Mouse (Mus musculus): ENCODE data around the gene Olfr1385. TPM values are rescaled to one million over a fixed set of nuclear protein-coding genes. Genes with fewer than 3 reads are reported as not detected.

The Olfr1385 gene
- polyA plus RNA-seq (2014; fragmentation: Illumina TruSeq; extraction: RNeasy Lipid Tissue Mini Kit (QIAGEN cat#74804); ENCODE audit: low read depth, low replicate concordance): not detected

GRCm38 (mm10) chr11:49488770-49489169 lies at the start of gene Olfr1385:
TSS of gene Olfr1385 (plus strand) at chr11:49489070.

GRCm38 (mm10) chr11:49455043-49455442 lies 33.8 kb upstream of the Olfr1385 start, which contains the start of gene Olfr1387:
TSS of gene Olfr1387 (plus strand) at chr11:49455343.

GRCm38 (mm10) chr11:49464746-49465145 lies 24.1 kb upstream of the Olfr1385 start, which contains the start of gene Olfr1386:
TSS of gene Olfr1386 (plus strand) at chr11:49465046.

GRCm38 (mm10) chr11:49519348-49519747 lies 30.5 kb downstream of the Olfr1385 start, which contains the start of gene Olfr1383:
TSS of gene Olfr1383 (plus strand) at chr11:49519648.

GRCm38 (mm10) chr11:49527947-49528346 lies 39.1 kb downstream of the Olfr1385 start, which contains the start of gene Olfr1382:
TSS of gene Olfr1382 (plus strand) at chr11:49528247.

GRCm38 (mm10) chr11:49543149-49543548 lies 54.3 kb downstream of the Olfr1385 start, which contains the start of gene Olfr1381:
TSS of gene Olfr1381 (plus strand) at chr11:49543449.

Other genes with a start within 250 kb of the Olfr1385 start
- 5.2 TPM for gene Mgat1, start 244.9 kb upstream of the Olfr1385 start, polyA plus RNA-seq (2014; fragmentation: Illumina TruSeq; extraction: RNeasy Lipid Tissue Mini Kit (QIAGEN cat#74804); ENCODE audit: low read depth, low replicate concordance)
- gene Olfr1393, start 210.8 kb upstream of the Olfr1385 start, polyA plus RNA-seq (2014; fragmentation: Illumina TruSeq; extraction: RNeasy Lipid Tissue Mini Kit (QIAGEN cat#74804); ENCODE audit: low read depth, low replicate concordance): 2.3 TPM
- gene Olfr1392, start 203.8 kb upstream of the Olfr1385 start, polyA plus RNA-seq (2014; fragmentation: Illumina TruSeq; extraction: RNeasy Lipid Tissue Mini Kit (QIAGEN cat#74804); ENCODE audit: low read depth, low replicate concordance): 1.9 TPM
- gene Olfr10, start 184.3 kb upstream of the Olfr1385 start, polyA plus RNA-seq (2014; fragmentation: Illumina TruSeq; extraction: RNeasy Lipid Tissue Mini Kit (QIAGEN cat#74804); ENCODE audit: low read depth, low replicate concordance): not detected
- not detected for gene Olfr1391, start 166.3 kb upstream of the Olfr1385 start, polyA plus RNA-seq (2014; fragmentation: Illumina TruSeq; extraction: RNeasy Lipid Tissue Mini Kit (QIAGEN cat#74804); ENCODE audit: low read depth, low replicate concordance)
- gene Olfr1390, start 153.9 kb upstream of the Olfr1385 start, polyA plus RNA-seq (2014; fragmentation: Illumina TruSeq; extraction: RNeasy Lipid Tissue Mini Kit (QIAGEN cat#74804); ENCODE audit: low read depth, low replicate concordance): not detected
- 0.50 TPM for gene Olfr1389, start 66.0 kb upstream of the Olfr1385 start, polyA plus RNA-seq (2014; fragmentation: Illumina TruSeq; extraction: RNeasy Lipid Tissue Mini Kit (QIAGEN cat#74804); ENCODE audit: low read depth, low replicate concordance)
- 0.14 TPM for gene Olfr1388, start 52.4 kb upstream of the Olfr1385 start, polyA plus RNA-seq (2014; fragmentation: Illumina TruSeq; extraction: RNeasy Lipid Tissue Mini Kit (QIAGEN cat#74804); ENCODE audit: low read depth, low replicate concordance)
- gene Olfr1387, start 33.7 kb upstream of the Olfr1385 start, polyA plus RNA-seq (2014; fragmentation: Illumina TruSeq; extraction: RNeasy Lipid Tissue Mini Kit (QIAGEN cat#74804); ENCODE audit: low read depth, low replicate concordance): not detected
- not detected for gene Olfr1386, start 24.0 kb upstream of the Olfr1385 start, polyA plus RNA-seq (2014; fragmentation: Illumina TruSeq; extraction: RNeasy Lipid Tissue Mini Kit (QIAGEN cat#74804); ENCODE audit: low read depth, low replicate concordance)
- not detected for gene Olfr1384, start 17.7 kb downstream of the Olfr1385 start, polyA plus RNA-seq (2014; fragmentation: Illumina TruSeq; extraction: RNeasy Lipid Tissue Mini Kit (QIAGEN cat#74804); ENCODE audit: low read depth, low replicate concordance)
- not detected for gene Olfr1383, start 30.6 kb downstream of the Olfr1385 start, polyA plus RNA-seq (2014; fragmentation: Illumina TruSeq; extraction: RNeasy Lipid Tissue Mini Kit (QIAGEN cat#74804); ENCODE audit: low read depth, low replicate concordance)
- gene Olfr1382, start 39.2 kb downstream of the Olfr1385 start, polyA plus RNA-seq (2014; fragmentation: Illumina TruSeq; extraction: RNeasy Lipid Tissue Mini Kit (QIAGEN cat#74804); ENCODE audit: low read depth, low replicate concordance): not detected
- gene Olfr1381, start 54.4 kb downstream of the Olfr1385 start, polyA plus RNA-seq (2014; fragmentation: Illumina TruSeq; extraction: RNeasy Lipid Tissue Mini Kit (QIAGEN cat#74804); ENCODE audit: low read depth, low replicate concordance): not detected
- gene Olfr1380, start 67.8 kb downstream of the Olfr1385 start, polyA plus RNA-seq (2014; fragmentation: Illumina TruSeq; extraction: RNeasy Lipid Tissue Mini Kit (QIAGEN cat#74804); ENCODE audit: low read depth, low replicate concordance): not detected
- 0.35 TPM for gene Flt4, start 120.2 kb downstream of the Olfr1385 start, polyA plus RNA-seq (2014; fragmentation: Illumina TruSeq; extraction: RNeasy Lipid Tissue Mini Kit (QIAGEN cat#74804); ENCODE audit: low read depth, low replicate concordance)
- not detected for gene Scgb3a1, start 174.5 kb downstream of the Olfr1385 start, polyA plus RNA-seq (2014; fragmentation: Illumina TruSeq; extraction: RNeasy Lipid Tissue Mini Kit (QIAGEN cat#74804); ENCODE audit: low read depth, low replicate concordance)
- gene Cnot6, start 223.7 kb downstream of the Olfr1385 start, polyA plus RNA-seq (2014; fragmentation: Illumina TruSeq; extraction: RNeasy Lipid Tissue Mini Kit (QIAGEN cat#74804); ENCODE audit: low read depth, low replicate concordance): 122 TPM